Mouse (Mus musculus) heart, embryonic 14.5 days (tissue): ENCODE results near the gene Unc79. TPM values are rescaled to one million over a fixed set of nuclear protein-coding genes. Genes with fewer than 3 reads are reported as not detected.

ENCODE experiments used
- ATAC-seq: fragments of 200-750 bp; cut with Nextera tagmentation; 2 replicates; pipeline ENCODE4 v1.8.0; 2017; ENCODE audit warnings: low read depth, moderate TSS enrichment; ENCODE audit not compliant: insufficient number of reproducible peaks, insufficient read depth, low FRiP score
- H3K27ac ChIP-seq, 2 experiments: fragments of 200-500 bp in 1 of 2; fragments of 300-500 bp in 1 of 2; sonication (generic) in 1 of 2; replicated peaks in 1 of 2; 2 replicates each; pipeline ENCODE4 v1.5.1; 2012 to 2014; ENCODE audit warnings: low read depth in 2 of 2, low read length in 2 of 2, control low read depth in 1 of 2, mild to moderate bottlenecking in 1 of 2, mixed read lengths in 1 of 2; ENCODE audit not compliant: control insufficient read depth in 1 of 2, insufficient read depth in 1 of 2
- H3K27me3 ChIP-seq: fragments of 300-500 bp; sonication (generic); 2 replicates; pipeline ENCODE4 v1.6.1; 2014; ENCODE audit warnings: mild to moderate bottlenecking, low read length, control low read depth; ENCODE audit not compliant: control insufficient read depth, insufficient read depth
- H3K36me3 ChIP-seq: fragments of 300-500 bp; sonication (generic); 2 replicates; pipeline ENCODE4 v1.6.1; 2014; ENCODE audit warnings: mild to moderate bottlenecking, control low read depth, low read length, mixed read lengths; ENCODE audit not compliant: control insufficient read depth, insufficient read depth
- H3K4me1 ChIP-seq, 2 experiments: fragments of 200-500 bp in 1 of 2; fragments of 300-500 bp in 1 of 2; sonication (generic) in 1 of 2; 2 replicates each; pipeline ENCODE4 v1.6.1; 2012 to 2014; ENCODE audit warnings: low read length in 2 of 2, control low read depth in 1 of 2, mixed read lengths in 1 of 2; ENCODE audit not compliant: control insufficient read depth in 2 of 2, insufficient read depth in 2 of 2
- H3K4me2 ChIP-seq: fragments of 300-500 bp; sonication (generic); 2 replicates; pipeline ENCODE4 v1.6.1; 2014; ENCODE audit warnings: mild to moderate bottlenecking, low read length
- H3K4me3 ChIP-seq, 2 experiments: fragments of 200-500 bp in 1 of 2; fragments of 300-500 bp in 1 of 2; sonication (generic) in 1 of 2; 2 replicates each; pipeline ENCODE4 v1.5.1; 2012 to 2014; ENCODE audit warnings: low read length in 2 of 2, mild to moderate bottlenecking in 2 of 2, control low read depth in 1 of 2, low read depth in 1 of 2, moderate library complexity in 1 of 2; ENCODE audit not compliant: control insufficient read depth in 1 of 2, insufficient read depth in 1 of 2
- H3K9ac ChIP-seq: fragments of 300-500 bp; sonication (generic); 2 replicates; pipeline ENCODE4 v1.6.1; 2014; ENCODE audit warnings: mild to moderate bottlenecking, low read length
- H3K9me3 ChIP-seq: fragments of 300-500 bp; sonication (generic); 2 replicates; pipeline ENCODE4 v1.6.1; 2016; ENCODE audit warnings: low read length, control low read depth; ENCODE audit not compliant: control insufficient read depth
- WGBS: fragments of 180-500 bp; shearing (Covaris S2); extraction: QIAGEN DNeasy Blood & Tissue Kit; methylation state at CpG from one replicate; pipeline ENCODE4 v1.1.7; 2014; 5-methylcytosine and 5-hydroxymethylcytosine counted together
- polyA plus RNA-seq: library from polyadenylated mRNA; unstranded; fragments of >200 nt; fragmentation: Nextera tagmentation; extraction: Ambion mirVana; gene quantifications from 2 replicates; pipeline ENCODE4 v1.2.1, GENCODE M21; 2014

Unc79 gene
- polyA plus RNA-seq, 1 experiment from 2014 or later, result 0.07 TPM

DNA sequence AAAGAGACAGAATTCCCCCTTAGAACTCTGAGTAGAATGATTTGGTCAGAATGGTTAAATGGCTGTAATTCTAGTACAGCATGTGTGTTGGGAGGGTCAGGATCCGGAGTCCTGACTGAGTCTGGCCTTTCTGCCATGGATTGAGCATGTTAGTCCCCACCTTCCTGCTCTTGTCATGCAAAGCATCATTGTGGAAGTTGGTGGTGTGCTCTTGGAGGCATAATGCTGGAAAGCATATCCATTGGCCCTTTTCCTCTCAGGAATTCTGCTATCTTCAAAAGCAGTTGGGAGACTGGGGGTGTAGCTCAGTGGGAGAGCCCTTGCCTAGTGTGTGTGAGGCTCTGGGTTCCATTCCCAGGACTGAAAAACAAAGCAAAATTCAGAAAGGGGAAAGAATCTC, 175.2 kb downstream of the Unc79 start:
- no peak overlapping the region for H3K9ac ChIP-seq
- H3K4me1 ChIP-seq, result no peaks in the 10 kb centered on the region; a peak in 1 of 4 replicates
- WGBS, result 78% methylated on average over 1 of the region's 1 CpGs
- no peak overlapping the region for H3K4me2 ChIP-seq
- H3K9me3 ChIP-seq, result no peaks in the 10 kb centered on the region
- H3K4me3 ChIP-seq, result no peak overlapping the region
- no peak for ATAC-seq
- no peak overlapping the region for H3K27ac ChIP-seq
- H3K36me3 ChIP-seq, result no peaks in the 10 kb centered on the region
- H3K27me3 ChIP-seq, result no peaks in the 10 kb centered on the region

DNA sequence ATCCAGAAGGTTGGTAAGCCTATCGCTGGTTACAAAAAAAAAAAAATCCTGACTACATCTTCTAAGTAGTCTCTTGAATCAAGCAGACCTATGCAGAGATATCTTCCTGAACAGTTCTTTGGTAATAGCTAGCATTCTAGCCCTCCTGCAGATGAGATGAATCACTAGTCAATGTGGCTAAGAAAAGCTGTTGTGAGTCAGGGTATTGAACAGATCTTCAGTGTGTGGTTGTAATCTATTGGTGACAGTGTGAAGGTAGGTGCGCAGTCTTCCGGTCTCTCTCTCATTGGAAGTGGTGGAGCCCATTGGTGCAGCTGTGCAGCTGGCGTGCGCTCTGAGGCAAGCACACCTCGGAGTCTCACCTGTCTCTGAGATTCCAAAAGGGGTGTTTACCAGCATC, 180.3 kb downstream of the Unc79 start:
- Histone ChIP-seq H3K9ac (no peak overlapping the region), H3K36me3 (no peaks in the 10 kb centered on the region), H3K27me3 (no peaks in the 10 kb centered on the region), H3K9me3 (no peaks in the 10 kb centered on the region), H3K4me1 (no peaks in the 10 kb centered on the region; a peak in 1 of 4 replicates), H3K27ac (no peak overlapping the region), H3K4me3 (no peak overlapping the region), H3K4me2 (no peak overlapping the region)
- no peak for ATAC-seq
- WGBS, result 88% methylated on average over 6 of the region's 6 CpGs

DNA sequence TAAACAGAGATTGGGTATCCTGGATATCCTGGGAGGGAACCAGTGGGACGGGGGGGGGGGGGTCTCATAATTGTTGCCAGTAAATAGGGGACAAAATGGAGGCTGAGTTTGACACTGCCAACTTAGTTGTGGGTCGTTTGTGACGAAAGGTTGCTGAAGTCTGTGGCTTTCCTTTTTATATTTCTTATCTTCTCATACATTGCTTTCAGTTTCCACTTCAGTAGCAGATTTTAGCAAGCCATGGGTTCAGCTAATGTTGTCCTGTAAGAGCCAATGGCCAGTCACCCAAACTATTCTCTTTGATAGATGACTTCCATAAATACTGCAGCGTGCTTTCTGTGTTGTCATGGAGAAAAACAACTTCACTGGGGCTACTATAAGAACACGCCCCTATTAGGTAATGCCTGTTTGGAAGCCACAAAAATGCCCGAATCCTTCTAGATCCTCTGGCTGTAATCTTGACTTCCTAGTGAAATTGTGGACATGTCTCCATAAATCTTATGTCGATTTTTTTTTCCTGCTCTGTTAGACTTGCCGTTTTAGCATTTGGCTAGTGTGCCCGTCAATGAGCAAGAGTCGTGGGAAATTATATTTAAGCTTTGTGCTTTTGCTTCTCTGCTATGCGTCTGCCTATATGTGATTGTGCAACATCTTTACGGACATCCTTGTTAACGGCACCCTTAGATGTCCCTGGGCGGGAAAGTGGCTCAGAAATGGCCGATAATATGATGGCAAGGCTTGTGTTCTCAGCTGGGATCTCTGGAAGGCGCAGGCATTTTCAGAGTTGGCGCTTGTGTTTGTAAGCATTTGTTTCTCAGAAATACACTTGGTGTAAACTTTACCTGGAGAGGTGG, 181.0 kb downstream of the Unc79 start:
- ATAC-seq, result no peak
- Histone ChIP-seq H3K4me1 (peaks cover 2 to 4% of the 10 kb centered on the region in 2 experiments; a peak in 2 of 4 replicates), H3K9me3 (no peaks in the 10 kb centered on the region), H3K36me3 (no peaks in the 10 kb centered on the region), H3K9ac (no peak overlapping the region), H3K4me3 (no peak overlapping the region), H3K4me2 (no peak overlapping the region), H3K27ac (no peak overlapping the region), H3K27me3 (no peaks in the 10 kb centered on the region)
- 80% methylated on average over 17 of the region's 17 CpGs for WGBS

DNA sequence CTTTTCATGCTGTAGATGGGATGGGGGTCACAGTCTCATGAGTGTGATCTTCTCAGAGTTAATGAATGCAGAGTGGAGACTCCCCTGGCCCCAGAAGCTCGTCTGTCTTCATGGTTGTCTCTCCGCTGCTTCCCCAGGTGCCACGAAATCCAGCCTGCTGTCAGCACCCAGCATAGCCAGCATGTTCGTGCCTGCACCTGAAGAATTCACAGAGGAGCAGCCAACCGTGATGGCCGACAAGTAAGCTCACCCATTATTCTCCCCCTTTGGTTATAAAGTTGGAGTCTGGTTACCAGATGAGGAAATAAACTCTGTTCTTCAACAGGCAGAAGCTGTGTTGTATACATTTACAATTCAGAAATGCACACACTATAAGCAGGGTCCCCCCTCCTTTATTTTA, 182.8 kb downstream of the Unc79 start:
- ATAC-seq, result no peak
- Histone ChIP-seq H3K27me3 (no peaks in the 10 kb centered on the region), H3K9ac (no peak overlapping the region), H3K4me2 (no peak overlapping the region), H3K36me3 (no peaks in the 10 kb centered on the region), H3K4me1 (peaks cover 3 to 4% of the 10 kb centered on the region in 2 experiments; a peak in 2 of 4 replicates), H3K4me3 (no peak overlapping the region), H3K27ac (no peak overlapping the region), H3K9me3 (no peaks in the 10 kb centered on the region)
- 67% methylated on average over 6 of the region's 6 CpGs for WGBS

DNA sequence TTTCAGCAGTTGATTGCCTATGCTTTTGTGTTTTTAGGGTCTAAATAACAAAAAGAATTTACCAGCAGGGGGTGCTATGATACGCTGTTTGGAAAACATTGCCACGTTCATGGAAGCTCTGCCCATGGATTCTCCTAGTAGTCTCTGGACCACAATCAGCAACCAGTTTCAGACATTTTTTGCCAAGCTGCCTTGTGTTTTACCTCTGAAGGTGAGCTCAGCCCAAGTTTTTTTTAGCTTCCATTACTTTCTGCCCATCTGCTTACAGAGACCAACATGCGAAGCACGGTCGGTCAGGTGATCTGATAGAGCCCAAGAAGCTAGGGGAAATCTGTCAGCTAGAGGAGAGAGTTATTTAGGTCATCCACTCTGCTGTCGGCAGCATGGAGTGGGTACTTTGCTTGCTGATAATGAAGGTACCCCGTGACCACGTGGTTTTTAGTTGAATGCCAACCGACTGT, 193.9 kb downstream of the Unc79 start:
- Histone ChIP-seq H3K4me1 (peaks cover 0 to 10% of the 10 kb centered on the region in 2 experiments; a peak in 3 of 4 replicates), H3K36me3 (no peaks in the 10 kb centered on the region), H3K9me3 (peaks cover 8% of the 10 kb centered on the region; the same call in 1 of the 2 replicates), H3K27ac (no peak overlapping the region), H3K27me3 (no peaks in the 10 kb centered on the region), H3K4me3 (peak overlapping the region in 1 of 2 experiments; percentile 4; a peak in 2 of 4 replicates), H3K4me2 (peak overlapping the region; percentile 51), H3K9ac (peak overlapping the region; percentile 38)
- WGBS, result 23% methylated on average over 9 of the region's 9 CpGs
- ATAC-seq, result no peak

DNA sequence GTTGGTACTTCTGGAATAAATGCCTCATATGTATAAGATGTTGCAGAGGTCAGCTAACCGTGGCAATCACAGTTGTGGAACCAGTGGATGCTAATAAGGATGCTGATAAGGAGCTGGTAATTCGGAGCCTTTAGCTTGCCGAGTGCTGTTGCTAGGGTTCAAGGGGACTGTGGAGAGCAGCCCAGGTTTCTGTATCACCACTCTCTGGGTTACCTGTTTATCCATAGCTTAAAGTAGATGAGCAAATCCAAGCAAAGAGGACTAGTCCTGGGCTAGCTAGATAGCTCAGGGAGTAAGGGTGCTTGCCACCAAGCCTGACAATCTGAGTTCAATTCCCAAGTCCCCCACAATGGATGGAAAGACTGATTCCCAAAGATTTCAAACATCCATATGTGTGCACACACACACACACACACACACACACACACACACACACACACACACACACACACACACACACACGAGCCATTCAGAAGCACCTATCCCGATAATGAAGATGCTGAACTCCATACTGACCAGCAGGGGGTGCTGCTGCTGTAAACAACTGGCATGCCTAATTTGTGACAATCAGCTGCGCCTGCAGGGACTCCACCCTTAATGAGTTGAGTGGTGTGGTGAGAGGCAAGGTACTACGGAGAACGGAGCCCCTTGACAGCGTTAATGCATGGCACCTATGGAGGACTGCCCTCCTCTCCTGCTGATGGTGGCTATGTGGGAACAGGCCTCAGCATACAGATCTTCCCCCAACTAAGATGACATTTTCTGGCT, 195.3 kb downstream of the Unc79 start:
- no peak overlapping the region for H3K4me3 ChIP-seq
- peaks cover 0 to 10% of the 10 kb centered on the region in 2 experiments; a peak in 3 of 4 replicates for H3K4me1 ChIP-seq
- 23% methylated on average over 9 of the region's 9 CpGs for WGBS
- H3K27ac ChIP-seq, result no peak overlapping the region
- no peak overlapping the region for H3K4me2 ChIP-seq
- H3K36me3 ChIP-seq, result no peaks in the 10 kb centered on the region
- H3K9me3 ChIP-seq, result peaks cover 8% of the 10 kb centered on the region; the same call in 1 of the 2 replicates
- H3K27me3 ChIP-seq, result no peaks in the 10 kb centered on the region
- ATAC-seq, result peak; percentile 21; the same call in 1 of the 2 replicates
- H3K9ac ChIP-seq, result no peak overlapping the region

DNA sequence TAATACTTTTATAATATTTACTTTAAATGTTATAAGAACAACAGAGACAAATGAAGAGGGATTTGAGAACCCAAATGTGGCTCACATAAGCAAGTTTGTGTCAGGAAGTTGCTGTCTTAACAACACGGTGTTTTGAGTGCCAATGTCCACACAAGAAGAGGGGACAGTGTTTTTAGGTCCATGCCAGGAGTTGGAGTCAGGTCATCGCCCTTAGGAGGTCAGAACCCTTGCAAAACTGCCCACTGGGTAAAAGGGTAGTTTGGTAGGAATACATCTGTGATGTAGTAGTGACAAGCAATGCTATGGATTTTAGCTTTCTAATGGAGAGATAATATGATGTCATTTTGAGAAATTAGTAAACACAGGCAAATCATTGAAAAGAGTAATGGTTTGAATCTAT, 201.6 kb downstream of the Unc79 start:
- 74% methylated on average over 2 of the region's 2 CpGs for WGBS
- no peak overlapping the region for H3K4me2 ChIP-seq

More for the DNA sequence above, 201.6 kb downstream of the Unc79 start:
- no peak for ATAC-seq
- H3K36me3 ChIP-seq, result no peaks in the 10 kb centered on the region
- H3K9ac ChIP-seq, result no peak overlapping the region
- no peak overlapping the region for H3K4me3 ChIP-seq
- H3K27ac ChIP-seq, result no peak overlapping the region
- H3K4me1 ChIP-seq, result no peaks in the 10 kb centered on the region
- peaks cover 8% of the 10 kb centered on the region; the same call in 1 of the 2 replicates for H3K9me3 ChIP-seq
- no peaks in the 10 kb centered on the region for H3K27me3 ChIP-seq
